Mouse (Mus musculus): ENCODE results near the gene Arntl2.
A peak's percentile ranks its signal among the peaks of the same experiment; 100 is the strongest.
"Not testable (repeated sequence)": the region's sequence is repeated elsewhere in the genome, so short reads cannot be mapped to it uniquely, and the experiment has no call there.

The Arntl2 gene

GRCm38 (mm10) chr6:146795924-146796545 lies at the start of gene Arntl2:
Arntl2 (plus strand) TSS chr6:146796055.
- DNase-seq, result peak; percentile 77 to 84

DNA sequence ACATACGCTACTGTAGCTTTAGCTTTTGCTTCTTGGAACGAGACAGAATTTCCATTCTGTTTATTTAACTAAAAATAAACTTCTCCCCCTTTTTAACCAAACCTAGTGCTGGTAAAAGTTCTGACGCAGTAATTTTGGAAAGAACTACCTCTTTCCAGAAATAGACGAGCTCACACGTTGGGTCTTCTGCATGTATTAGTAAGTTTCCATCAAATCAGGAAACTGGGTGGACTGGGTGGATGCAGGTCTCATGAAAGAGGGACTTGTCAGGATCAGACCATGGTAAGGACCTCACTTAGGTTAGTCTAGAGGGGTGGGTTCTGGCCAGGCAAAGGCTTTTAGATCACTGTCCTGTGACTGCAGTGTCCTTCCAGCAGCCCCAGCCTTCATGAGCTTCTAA lies 49.3 kb upstream of the Arntl2 start:
- DNase-seq, result no peak

DNA sequence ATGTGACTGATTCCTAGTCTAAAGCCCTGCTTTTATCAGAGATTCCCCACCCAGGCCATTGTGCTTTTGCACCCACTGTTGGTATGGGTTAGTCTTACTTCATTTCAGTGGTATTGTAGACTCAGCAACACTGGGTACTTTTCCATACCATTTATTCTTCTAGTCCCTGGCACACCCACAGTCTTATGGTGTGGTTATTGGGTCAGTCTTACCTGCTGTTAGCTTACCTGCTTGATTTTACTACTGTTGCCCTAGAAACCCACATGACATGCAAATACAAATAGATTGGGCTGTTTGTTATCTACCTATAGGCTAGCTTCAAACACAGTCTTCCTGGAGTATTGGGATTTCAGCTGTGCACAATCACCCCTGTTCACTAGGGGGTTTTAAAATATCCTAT lies 48.8 kb upstream of the Arntl2 start:
- no peak for DNase-seq

DNA sequence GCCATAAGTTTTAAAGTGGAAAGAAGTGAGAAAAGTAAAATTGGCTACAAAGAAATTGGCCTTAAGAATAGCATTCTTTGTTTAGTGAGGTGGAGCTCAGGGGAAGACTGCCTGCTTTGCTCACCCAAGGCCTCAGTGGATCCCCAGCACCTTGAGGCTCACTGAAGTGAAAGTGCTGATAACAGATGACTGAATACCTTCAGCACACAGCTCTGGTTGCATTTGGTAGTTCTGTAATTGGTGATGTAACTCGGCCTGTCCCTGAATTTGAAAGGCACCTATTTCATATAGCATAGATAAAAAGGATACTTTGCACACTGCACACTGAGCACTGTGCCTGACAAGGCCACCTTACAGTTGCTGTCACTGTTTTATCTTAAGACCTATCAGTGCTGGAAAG lies 47.6 kb upstream of the Arntl2 start:
- DNase-seq, result no peak

DNA sequence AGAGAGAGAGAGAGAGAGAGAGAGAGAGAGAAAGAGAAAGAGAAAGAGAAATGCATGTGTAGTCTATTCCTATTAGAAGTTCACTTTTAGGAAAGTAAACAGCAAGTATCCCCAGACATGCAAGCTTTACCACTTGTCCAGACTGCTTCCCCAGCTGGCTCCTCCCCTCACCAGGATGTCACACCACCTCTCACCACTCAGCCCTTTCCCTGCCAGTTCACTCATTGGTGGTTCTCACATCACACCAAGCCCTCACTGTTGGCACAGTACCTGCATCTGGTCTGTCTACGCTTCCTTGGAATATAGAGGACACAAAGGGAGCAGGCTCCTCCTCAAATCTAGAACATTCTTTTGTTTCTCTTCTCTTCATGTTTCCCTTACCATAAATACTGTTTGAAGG lies 44.2 kb upstream of the Arntl2 start:
- DNase-seq, result peak in 1 of 2 experiments; percentile 7

DNA sequence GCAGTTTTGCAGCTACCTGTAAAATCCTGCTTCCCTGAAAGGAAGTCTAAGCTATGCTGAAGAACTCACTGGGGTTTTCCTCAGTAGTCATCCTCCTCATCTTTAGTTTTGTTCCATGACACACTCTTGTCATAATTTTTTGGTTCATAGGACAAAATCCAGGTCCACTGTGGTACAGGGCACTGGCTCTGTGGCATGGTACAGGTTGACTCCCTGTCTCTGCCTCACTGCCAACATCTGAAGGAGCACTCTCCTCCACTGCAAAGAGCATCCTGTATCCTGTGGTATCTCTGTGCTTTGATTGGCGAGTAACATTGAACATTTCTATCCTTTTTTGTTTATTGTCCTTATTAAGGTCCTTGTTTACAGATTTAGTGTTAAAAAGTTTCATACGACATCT lies 43.7 kb upstream of the Arntl2 start:
- DNase-seq, result no peak

GRCm38 (mm10) chr6:146752612-146753011 lies 43.2 kb upstream of the Arntl2 start:
- no peak for DNase-seq

GRCm38 (mm10) chr6:146753560-146754160 lies 42.2 kb upstream of the Arntl2 start:
- DNase-seq, result no peak

- DNase-seq, result no peak
Measured at GRCm38 (mm10) chr6:146755136-146755535, 40.7 kb upstream of the Arntl2 start.

DNA sequence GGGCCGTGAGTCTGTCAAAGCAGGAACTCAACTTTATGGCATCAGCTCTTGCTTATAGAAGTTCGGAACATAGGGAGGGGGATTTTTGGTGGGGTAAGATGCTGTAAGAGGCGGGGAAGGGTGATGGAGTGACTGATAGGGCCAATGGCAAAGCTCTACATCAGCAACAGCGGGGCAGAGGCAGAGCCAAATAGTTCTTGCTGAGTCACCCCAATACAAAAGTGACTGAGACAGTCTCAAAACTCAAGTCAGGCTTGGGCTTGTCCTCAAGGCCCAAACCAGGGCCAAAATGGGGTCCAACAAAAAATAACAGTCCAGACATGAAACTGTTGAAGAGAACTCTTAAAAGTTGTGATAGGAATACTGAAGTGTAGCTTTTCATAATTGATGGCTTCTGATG lies 40.2 kb upstream of the Arntl2 start:
- DNase-seq, result no peak

GRCm38 (mm10) chr6:146759027-146759426 lies 36.8 kb upstream of the Arntl2 start:
- no peak for DNase-seq

DNA sequence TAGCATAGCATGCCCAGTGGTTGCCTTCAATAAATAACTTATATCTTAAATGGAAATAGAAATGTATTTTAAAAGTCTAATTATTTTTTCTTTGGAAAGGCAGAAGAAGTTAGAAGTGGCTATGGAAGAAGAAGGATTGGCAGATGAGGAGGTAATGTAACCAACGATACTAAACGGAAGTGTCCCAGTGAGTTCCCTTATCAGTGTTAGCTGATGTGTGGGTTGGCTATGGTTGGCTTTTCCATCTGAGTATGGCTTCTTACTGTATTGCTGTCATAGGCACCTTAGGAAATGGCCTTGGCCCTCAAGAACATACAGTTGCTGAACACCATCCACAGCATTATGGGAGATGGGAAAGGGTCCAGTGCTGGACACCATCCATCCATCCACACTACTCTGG lies 35.8 kb upstream of the Arntl2 start:
- DNase-seq, result no peak

GRCm38 (mm10) chr6:146760736-146761135 lies 35.1 kb upstream of the Arntl2 start:
- DNase-seq, result no peak

GRCm38 (mm10) chr6:146762264-146762898 lies 33.5 kb upstream of the Arntl2 start:
- peak; percentile 11 to 12 for DNase-seq

DNA sequence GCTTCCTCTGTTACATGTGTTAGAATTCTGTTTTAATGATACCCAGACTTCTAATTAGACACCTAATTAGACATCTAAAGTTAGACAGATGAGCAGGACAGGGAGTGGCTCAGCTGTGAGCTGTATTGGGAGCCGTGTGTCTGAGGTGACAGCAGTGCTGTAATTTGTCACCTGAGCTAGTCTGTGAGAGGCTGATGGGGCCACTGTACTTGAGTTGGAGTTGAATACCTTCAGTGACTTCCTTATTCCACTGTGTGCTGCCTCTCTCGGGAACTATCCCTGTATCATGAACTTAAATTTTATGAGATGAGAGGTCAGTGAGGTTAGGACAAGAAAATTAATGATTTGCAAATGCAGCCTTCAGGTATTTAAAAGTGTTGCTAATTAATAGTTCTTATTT lies 31.3 kb upstream of the Arntl2 start:
- no peak for DNase-seq

GRCm38 (mm10) chr6:146765270-146765669 lies 30.6 kb upstream of the Arntl2 start:
- DNase-seq, result no peak

DNA sequence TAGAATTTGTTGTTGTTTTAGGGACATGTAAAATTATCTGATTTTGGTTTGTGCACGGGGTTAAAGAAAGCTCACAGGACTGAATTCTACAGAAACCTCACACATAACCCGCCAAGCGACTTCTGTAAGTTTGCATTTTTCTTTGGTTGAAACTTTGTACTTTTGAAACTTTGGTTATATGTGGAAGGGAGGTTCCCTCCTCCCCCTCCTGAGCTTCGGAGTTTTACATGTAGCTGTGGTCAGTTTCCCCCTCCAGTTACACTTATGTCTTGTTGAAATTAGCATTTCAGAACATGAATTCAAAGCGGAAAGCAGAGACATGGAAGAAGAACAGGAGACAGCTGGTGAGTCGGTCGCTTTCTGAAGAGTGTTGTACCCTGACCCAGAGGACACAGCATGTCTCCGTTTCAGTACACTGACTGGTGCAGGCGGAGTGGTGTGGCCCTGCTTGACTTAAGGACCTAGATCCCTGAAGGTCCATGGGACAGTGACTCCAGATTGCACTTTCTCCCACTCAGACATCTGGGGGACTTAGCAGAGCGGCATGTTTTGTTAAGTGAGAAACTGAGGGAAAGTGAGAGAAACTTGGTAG lies 26.9 kb upstream of the Arntl2 start:
- DNase-seq, result peak; percentile 10 to 43

DNA sequence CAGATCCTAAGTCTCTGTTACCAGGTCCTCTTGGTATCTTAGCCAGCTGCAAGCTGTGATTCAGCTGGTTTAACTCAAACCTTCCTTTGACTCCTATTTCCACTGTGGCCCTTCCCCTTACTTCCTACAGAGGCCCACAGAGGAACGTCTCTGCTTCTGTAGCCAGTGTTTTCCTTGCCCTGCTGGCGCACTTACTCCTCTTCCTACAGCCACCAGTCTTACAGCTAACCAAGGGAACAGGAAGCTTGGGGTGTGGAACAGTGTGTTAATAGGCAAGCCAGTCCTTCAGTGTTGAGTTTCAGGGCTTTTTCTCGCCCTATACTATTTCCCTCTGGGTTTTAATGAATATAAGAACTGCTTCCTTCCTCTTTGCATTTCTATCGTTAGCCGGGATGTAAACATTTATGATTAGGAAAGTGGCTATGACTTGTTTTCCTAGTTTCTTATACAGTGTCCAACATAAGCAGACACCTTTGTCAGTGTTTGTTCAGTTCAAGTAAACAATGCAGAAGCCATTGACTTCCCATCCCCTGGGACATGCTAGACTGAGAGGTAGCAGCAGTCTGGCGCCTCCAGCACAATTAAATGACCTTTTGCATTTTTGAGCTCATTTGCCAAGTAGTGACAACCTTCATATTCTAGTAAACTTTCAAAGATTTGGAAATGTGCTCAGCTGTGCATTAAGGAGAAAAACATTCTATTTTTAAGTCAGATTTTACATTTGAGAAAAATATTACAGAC lies 25.7 kb upstream of the Arntl2 start:
- peak; percentile 14 to 20 for DNase-seq

DNA sequence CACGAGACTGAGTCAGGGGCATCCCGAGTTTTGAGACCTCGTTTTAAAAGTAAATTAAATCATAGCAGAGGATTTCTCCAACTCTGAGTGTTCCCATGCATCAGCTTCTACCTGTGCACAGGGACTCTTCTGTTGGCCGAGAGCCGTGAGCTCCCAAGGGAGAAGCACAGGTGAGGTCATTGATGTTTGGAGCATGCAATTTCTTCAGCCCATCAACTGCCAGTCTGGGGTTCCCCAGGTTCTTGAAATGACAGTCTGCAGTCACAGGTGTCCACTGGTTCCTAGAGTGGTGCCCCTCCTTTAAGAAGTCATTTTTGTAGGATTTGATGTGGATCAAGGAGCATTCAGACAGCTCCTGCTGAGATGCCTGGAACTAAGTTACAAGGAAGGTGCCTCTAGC lies 25.0 kb upstream of the Arntl2 start:
- no peak for DNase-seq

GRCm38 (mm10) chr6:146775864-146776263 lies 20.0 kb upstream of the Arntl2 start:
- DNase-seq, result not testable (repeated sequence)

- DNase-seq, result no peak
Measured at GRCm38 (mm10) chr6:146776610-146777389, 19.1 kb upstream of the Arntl2 start.

- no peak for DNase-seq
Measured at GRCm38 (mm10) chr6:146778055-146778454, 17.8 kb upstream of the Arntl2 start.

Data from kidney, postnatal 4 days (tissue).